26 mouse cellular contexts compared by ENCODE assay signal in genomic region chr6:115489831-115490230, GRCm38 (mm10).
"Had no signal": no experiment of that assay in that cellular context is flagged by ENCODE, and none has a peak within 500 bp of the region (broad histone marks: within the 10 kb centered on the region; RNA-seq: fewer than 3 reads in every experiment).

No protein-coding gene starts in this region.

- H3K9me3 ChIP-seq: embryonic facial prominence, embryonic 10.5 days; embryonic facial prominence, embryonic 12.5 days; embryonic facial prominence, embryonic 13.5 days; embryonic facial prominence, embryonic 15.5 days; forebrain, embryonic 10.5 days; forebrain, embryonic 12.5 days; forebrain, embryonic 13.5 days; forebrain, embryonic 15.5 days had no signal

- H3K36me3 ChIP-seq: embryonic facial prominence, embryonic 10.5 days; embryonic facial prominence, embryonic 12.5 days; embryonic facial prominence, embryonic 13.5 days; embryonic facial prominence, embryonic 15.5 days; forebrain, embryonic 10.5 days; forebrain, embryonic 12.5 days; forebrain, embryonic 15.5 days had no signal

- H3K27ac ChIP-seq: embryonic facial prominence, embryonic 10.5 days; embryonic facial prominence, embryonic 12.5 days; embryonic facial prominence, embryonic 13.5 days; embryonic facial prominence, embryonic 15.5 days; forebrain, embryonic 10.5 days; forebrain, embryonic 12.5 days; forebrain, embryonic 13.5 days; forebrain, embryonic 15.5 days; gastrocnemius, adult 2 months; heart, adult 2 months had no signal

- H3K4me2 ChIP-seq: embryonic facial prominence, embryonic 12.5 days; embryonic facial prominence, embryonic 13.5 days; embryonic facial prominence, embryonic 15.5 days; forebrain, embryonic 12.5 days; forebrain, embryonic 13.5 days; forebrain, embryonic 15.5 days had no signal

- H3K9ac ChIP-seq: embryonic facial prominence, embryonic 12.5 days; embryonic facial prominence, embryonic 13.5 days; embryonic facial prominence, embryonic 15.5 days; forebrain, embryonic 12.5 days; forebrain, embryonic 13.5 days; forebrain, embryonic 15.5 days; forebrain, postnatal 0 days had no signal

- H3K4me3 ChIP-seq: embryonic facial prominence, embryonic 10.5 days; embryonic facial prominence, embryonic 12.5 days; embryonic facial prominence, embryonic 13.5 days; embryonic facial prominence, embryonic 15.5 days; erythroblast, embryonic 14.5 days; forebrain, embryonic 10.5 days; forebrain, embryonic 12.5 days; forebrain, embryonic 13.5 days; forebrain, embryonic 15.5 days; gastrocnemius, adult 2 months; heart, adult 2 months had no signal

- ATAC-seq: forebrain, embryonic 13.5 days; forebrain, embryonic 14.5 days; forebrain, embryonic 15.5 days; forebrain, embryonic 16.5 days; forebrain, postnatal 0 days had no signal

- H3K4me1 ChIP-seq: embryonic facial prominence, embryonic 10.5 days; embryonic facial prominence, embryonic 12.5 days; embryonic facial prominence, embryonic 13.5 days; forebrain, embryonic 10.5 days; forebrain, embryonic 12.5 days; forebrain, embryonic 13.5 days had no signal

- DNase-seq: cerebellum, adult 8-10 months; cerebellum, adult 9-11 months; cerebellum, postnatal 10 days; cerebellum, postnatal 14 days; cerebellum, postnatal 25 days; cerebellum, postnatal 36 days; embryo, embryonic 11 days; forebrain, postnatal 0 days; gastrocnemius, adult 2 months; gastrocnemius, postnatal 10 days; gastrocnemius, postnatal 14 days; gastrocnemius, postnatal 25 days; gastrocnemius, postnatal 36 days; heart, adult 18-20 months; heart, adult 2 months had no signal

- H3K27me3 ChIP-seq: embryonic facial prominence, embryonic 13.5 days; embryonic facial prominence, embryonic 15.5 days; forebrain, embryonic 13.5 days; forebrain, embryonic 15.5 days had no signal
